Mouse (Mus musculus) intestine, embryonic 15.5 days (tissue): ENCODE measurements at regions not wholly inside any gene's neighbourhood (a gene's known extent, or its start where the extent isn't known, plus 50 kb on each side); places are given as distances from the start of the nearest gene placed in this dataset.

Experiments used
- ATAC-seq: fragments of 200-750 bp; cut with Nextera tagmentation; 2 replicates; pipeline ENCODE4 v1.8.0; 2017; ENCODE audit warnings: moderate TSS enrichment, moderate library complexity
- H3K27ac ChIP-seq: fragments of 300-500 bp; sonication (generic); 2 replicates; pipeline ENCODE4 v1.5.1; 2015; ENCODE audit warnings: mild to moderate bottlenecking, inconsistent platforms
- H3K27me3 ChIP-seq: fragments of 300-500 bp; sonication (generic); replicated peaks from 2 replicates; pipeline ENCODE4 v1.6.1; 2015; ENCODE audit warnings: inconsistent platforms
- H3K36me3 ChIP-seq: fragments of 300-500 bp; sonication (generic); 2 replicates; pipeline ENCODE4 v1.6.1; 2015; ENCODE audit warnings: inconsistent platforms
- H3K4me1 ChIP-seq: fragments of 300-500 bp; sonication (generic); replicated peaks from 2 replicates; pipeline ENCODE4 v1.6.1; 2015; ENCODE audit warnings: inconsistent platforms
- H3K4me2 ChIP-seq: fragments of 300-500 bp; sonication (generic); replicated peaks from 2 replicates; pipeline ENCODE4 v1.6.1; 2015; ENCODE audit warnings: mild to moderate bottlenecking, inconsistent platforms
- H3K4me3 ChIP-seq: fragments of 300-500 bp; sonication (generic); replicated peaks from 2 replicates; pipeline ENCODE4 v1.5.1; 2015; ENCODE audit warnings: inconsistent platforms
- H3K9ac ChIP-seq: fragments of 300-500 bp; sonication (generic); 2 replicates; pipeline ENCODE4 v1.6.1; 2015; ENCODE audit warnings: inconsistent platforms
- H3K9me3 ChIP-seq: fragments of 300-500 bp; sonication (generic); 2 replicates; pipeline ENCODE4 v1.6.1; 2016; ENCODE audit warnings: inconsistent platforms
- WGBS: fragments of 180-500 bp; shearing (Covaris S2); methylation state at CpG from one replicate; pipeline ENCODE4 v1.1.7; 2015; 5-methylcytosine and 5-hydroxymethylcytosine counted together

- 84% methylated on average over 7 of the region's 7 CpGs for WGBS
- Histone ChIP-seq H3K4me1 (no peaks in the 10 kb centered on the region), H3K27ac (no peak overlapping the region), H3K9ac (no peak overlapping the region), H3K27me3 (no peaks in the 10 kb centered on the region), H3K36me3 (no peaks in the 10 kb centered on the region), H3K9me3 (no peaks in the 10 kb centered on the region), H3K4me2 (no peak overlapping the region), H3K4me3 (no peak overlapping the region)
- no peak for ATAC-seq
These were observed 138.3 kb upstream of the Zfp648 start for GRCm38 (mm10) chr1:154062666-154063065.

GRCm38 (mm10) chr1:154064633-154065032, 136.4 kb upstream of the Zfp648 start:
- no peak for ATAC-seq
- Histone ChIP-seq H3K9ac (no peak overlapping the region), H3K4me1 (no peaks in the 10 kb centered on the region), H3K4me2 (no peak overlapping the region), H3K36me3 (no peaks in the 10 kb centered on the region), H3K27me3 (no peaks in the 10 kb centered on the region), H3K9me3 (no peaks in the 10 kb centered on the region), H3K4me3 (no peak overlapping the region), H3K27ac (no peak overlapping the region)
- WGBS = 84% methylated on average over 5 of the region's 5 CpGs

GRCm38 (mm10) chr1:154065336-154066329, 135.4 kb upstream of the Zfp648 start:
- Histone ChIP-seq H3K4me3 (no peak overlapping the region), H3K4me2 (no peak overlapping the region), H3K9ac (no peak overlapping the region), H3K27me3 (no peaks in the 10 kb centered on the region), H3K36me3 (no peaks in the 10 kb centered on the region), H3K9me3 (no peaks in the 10 kb centered on the region), H3K27ac (no peak overlapping the region), H3K4me1 (no peaks in the 10 kb centered on the region)
- WGBS = 75% methylated on average over 18 of the region's 18 CpGs
- no peak for ATAC-seq

- H3K4me1 ChIP-seq = no peaks in the 10 kb centered on the region
- no peak for ATAC-seq
- no peak overlapping the region for H3K9ac ChIP-seq
- H3K4me3 ChIP-seq = no peak overlapping the region
- H3K27me3 ChIP-seq = no peaks in the 10 kb centered on the region
- no peak overlapping the region for H3K27ac ChIP-seq
- WGBS = 78% methylated on average over 1 of the region's 1 CpGs
- no peak overlapping the region for H3K4me2 ChIP-seq
- H3K9me3 ChIP-seq = no peaks in the 10 kb centered on the region
- H3K36me3 ChIP-seq = no peaks in the 10 kb centered on the region
These were observed 133.1 kb upstream of the Zfp648 start for GRCm38 (mm10) chr1:154067856-154068255.

- H3K4me3 ChIP-seq = no peak overlapping the region
- H3K27ac ChIP-seq = no peak overlapping the region
- no peaks in the 10 kb centered on the region for H3K36me3 ChIP-seq
- no peak overlapping the region for H3K9ac ChIP-seq
- no peak overlapping the region for H3K4me2 ChIP-seq
- no peaks in the 10 kb centered on the region for H3K9me3 ChIP-seq
- no peaks in the 10 kb centered on the region for H3K27me3 ChIP-seq
- ATAC-seq = peak; percentile 34; the same call in 1 of the 2 replicates
- whole genome bisulfite sequencing = 60% methylated on average over 1 of the region's 1 CpGs
- H3K4me1 ChIP-seq = no peaks in the 10 kb centered on the region
These were observed 126.7 kb upstream of the Zfp648 start for GRCm38 (mm10) chr1:154074270-154074669.

- no peaks in the 10 kb centered on the region for H3K27me3 ChIP-seq
- H3K4me2 ChIP-seq = no peak overlapping the region
- no peaks in the 10 kb centered on the region for H3K9me3 ChIP-seq
- no peak overlapping the region for H3K27ac ChIP-seq
- H3K4me1 ChIP-seq = 0 out of 2 replicates have a peak, but pooled peaks cover 4% of the 10 kb centered on the region
- H3K36me3 ChIP-seq = no peaks in the 10 kb centered on the region
- H3K9ac ChIP-seq = no peak overlapping the region
- ATAC-seq = no peak
- H3K4me3 ChIP-seq = no peak overlapping the region
- WGBS = 71% methylated on average over 10 of the region's 10 CpGs
These were observed 124.1 kb upstream of the Zfp648 start for GRCm38 (mm10) chr1:154076684-154077475.

GRCm38 (mm10) chr1:154080505-154081380, 120.2 kb upstream of the Zfp648 start:
- H3K27me3 ChIP-seq = no peaks in the 10 kb centered on the region
- 0 out of 2 replicates have a peak, but pooled peaks cover 4% of the 10 kb centered on the region for H3K4me1 ChIP-seq
- H3K36me3 ChIP-seq = no peaks in the 10 kb centered on the region
- 54% methylated on average over 10 of the region's 10 CpGs for WGBS
- peak; percentile 78 for ATAC-seq
- no peak overlapping the region for H3K4me3 ChIP-seq
- no peaks in the 10 kb centered on the region for H3K9me3 ChIP-seq
- no peak overlapping the region for H3K4me2 ChIP-seq
- no peak overlapping the region for H3K9ac ChIP-seq
- no peak overlapping the region for H3K27ac ChIP-seq

GRCm38 (mm10) chr1:154086145-154086544, 114.8 kb upstream of the Zfp648 start:
- no peak for ATAC-seq
- no peak overlapping the region for H3K4me2 ChIP-seq
- H3K4me3 ChIP-seq = no peak overlapping the region
- no peak overlapping the region for H3K27ac ChIP-seq
- no peaks in the 10 kb centered on the region for H3K27me3 ChIP-seq
- H3K4me1 ChIP-seq = no peaks in the 10 kb centered on the region
- H3K9me3 ChIP-seq = no peaks in the 10 kb centered on the region
- H3K36me3 ChIP-seq = no peaks in the 10 kb centered on the region
- no peak overlapping the region for H3K9ac ChIP-seq

- no peaks in the 10 kb centered on the region for H3K4me1 ChIP-seq
- no peak for ATAC-seq
- H3K27me3 ChIP-seq = no peaks in the 10 kb centered on the region
- no peak overlapping the region for H3K9ac ChIP-seq
- WGBS = 81% methylated on average over 3 of the region's 3 CpGs
- H3K4me3 ChIP-seq = no peak overlapping the region
- H3K36me3 ChIP-seq = no peaks in the 10 kb centered on the region
- H3K9me3 ChIP-seq = no peaks in the 10 kb centered on the region
- no peak overlapping the region for H3K4me2 ChIP-seq
- H3K27ac ChIP-seq = no peak overlapping the region
These were observed 111.2 kb upstream of the Zfp648 start for GRCm38 (mm10) chr1:154089815-154090214.

GRCm38 (mm10) chr1:154090521-154091490, 110.2 kb upstream of the Zfp648 start:
- no peaks in the 10 kb centered on the region for H3K36me3 ChIP-seq
- H3K27me3 ChIP-seq = no peaks in the 10 kb centered on the region
- no peaks in the 10 kb centered on the region for H3K4me1 ChIP-seq
- WGBS = 63% methylated on average over 7 of the region's 7 CpGs
- H3K9ac ChIP-seq = no peak overlapping the region
- no peak for ATAC-seq
- H3K27ac ChIP-seq = no peak overlapping the region
- no peak overlapping the region for H3K4me3 ChIP-seq
- no peaks in the 10 kb centered on the region for H3K9me3 ChIP-seq
- no peak overlapping the region for H3K4me2 ChIP-seq

GRCm38 (mm10) chr1:154093549-154093948, 107.4 kb upstream of the Zfp648 start:
- H3K27me3 ChIP-seq = no peaks in the 10 kb centered on the region
- H3K27ac ChIP-seq = no peak overlapping the region
- H3K9me3 ChIP-seq = no peaks in the 10 kb centered on the region
- H3K9ac ChIP-seq = no peak overlapping the region
- no peak for ATAC-seq
- no peak overlapping the region for H3K4me2 ChIP-seq
- 61% methylated on average over 4 of the region's 4 CpGs for WGBS
- H3K36me3 ChIP-seq = no peaks in the 10 kb centered on the region
- no peak overlapping the region for H3K4me3 ChIP-seq
- H3K4me1 ChIP-seq = no peaks in the 10 kb centered on the region
